Comparison of ENCODE assay signal across 11 mouse cellular contexts in the genomic region with DNA sequence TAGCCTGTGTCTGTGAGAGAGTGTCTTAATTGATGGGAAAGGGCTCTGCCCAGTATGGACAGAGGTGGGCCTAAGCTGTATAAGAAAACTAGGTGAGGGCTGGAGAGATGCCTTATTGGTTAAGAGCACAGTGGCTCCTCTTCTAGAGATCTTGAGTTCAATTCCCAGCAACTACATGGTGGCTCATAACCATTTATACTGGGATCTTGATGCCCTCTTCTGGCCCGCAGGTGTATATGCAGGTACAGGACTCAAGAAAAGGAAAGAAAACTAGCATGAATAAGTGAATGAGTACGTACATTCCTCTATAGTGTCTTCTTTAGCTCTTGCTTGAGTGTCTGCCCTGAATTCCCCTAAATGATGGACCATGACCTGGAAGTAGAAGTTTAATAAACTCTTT. TPM values are rescaled to one million over a fixed set of nuclear protein-coding genes. Genes with fewer than 3 reads are reported as not detected.
A peak's percentile ranks its signal among the peaks of the same experiment; 100 is the strongest.
DNase-seq lines count a peak whose midpoint lies in the region; ATAC-seq and TF ChIP-seq lines count a peak whose summit lies in the region.
"Had no signal": no experiment of that assay in that cellular context is flagged by ENCODE, and none has a peak within 500 bp of the region (broad histone marks: within the 10 kb centered on the region; RNA-seq: fewer than 3 reads in every experiment).

No protein-coding gene starts in this region.

- no peak for ATAC-seq in kidney, postnatal 0 days (replicated peaks; ENCODE audit: low FRiP score, low read depth)
- ATAC-seq in kidney, embryonic 16.5 days (ENCODE audit: low FRiP score, low TSS enrichment), result no peak
- no peak for ATAC-seq in G1E (ENCODE audit: extremely low read depth, insufficient number of reproducible peaks, low FRiP score, poor library complexity, severe bottlenecking)
- no peak for ATAC-seq in liver, embryonic 14.5 days (ENCODE audit: insufficient read depth)

- H3K27me3 ChIP-seq in kidney, postnatal 0 days (ENCODE audit: insufficient read depth, low read length), result no peaks in the 10 kb centered on the region
- no peaks in the 10 kb centered on the region for H3K27me3 ChIP-seq in kidney, embryonic 16.5 days (ENCODE audit: insufficient read depth, low read length)
- no peaks in the 10 kb centered on the region for H3K27me3 ChIP-seq in G1E (ENCODE audit: insufficient read depth, low read length)
- H3K27me3 ChIP-seq in liver, embryonic 14.5 days (ENCODE audit: control insufficient read depth, insufficient read depth, low read length), result no peaks in the 10 kb centered on the region

- WGBS in kidney, postnatal 0 days, result 92% methylated on average over 2 of the region's 2 CpGs
- WGBS in kidney, embryonic 16.5 days, result 90% methylated on average over 2 of the region's 2 CpGs
- WGBS in liver, embryonic 14.5 days (ENCODE audit: insufficient replicate concordance), result 75% methylated on average over 2 of the region's 2 CpGs

- no peak for TF ChIP-seq EP300 in liver, embryonic 14.5 days (IDR thresholded peaks at IDR 0.05; ENCODE audit: low read depth)

- H3K4me3 ChIP-seq in kidney, postnatal 0 days (replicated peaks; ENCODE audit: low read depth, low read length), result no peak overlapping the region
- H3K4me3 ChIP-seq in kidney, embryonic 16.5 days (ENCODE audit: low read length), result no peak overlapping the region
- H3K4me3 ChIP-seq in G1E (ENCODE audit: low read depth, low read length), result no peak overlapping the region
- no peak overlapping the region for H3K4me3 ChIP-seq in liver, embryonic 14.5 days (ENCODE audit: insufficient read depth in 1 of 2, low read depth in 2 of 2, low read length in 2 of 2)
- H3K4me3 ChIP-seq: myocyte had no signal

- no peaks in the 10 kb centered on the region for H3K4me1 ChIP-seq in kidney, postnatal 0 days (replicated peaks; ENCODE audit: insufficient read depth, low read length)
- H3K4me1 ChIP-seq in kidney, embryonic 16.5 days (ENCODE audit: insufficient read depth, low read length), result no peaks in the 10 kb centered on the region
- peaks cover 10% of the 10 kb centered on the region; the same call in 1 of the 2 replicates for H3K4me1 ChIP-seq in G1E (ENCODE audit: insufficient read depth, low read depth, low read length)
- peaks cover under 1% of the 10 kb centered on the region in 2 experiments; a peak in 2 of 4 replicates for H3K4me1 ChIP-seq in liver, embryonic 14.5 days (replicated peaks; ENCODE audit: control insufficient read depth in 2 of 2, insufficient read depth in 2 of 2, low read length in 1 of 2)

- no peak overlapping the region for H3K4me2 ChIP-seq in kidney, postnatal 0 days (ENCODE audit: low read length)
- H3K4me2 ChIP-seq in kidney, embryonic 16.5 days (replicated peaks; ENCODE audit: low read depth, low read length), result no peak overlapping the region
- no peak overlapping the region for H3K4me2 ChIP-seq in liver, embryonic 14.5 days (ENCODE audit: low read depth)

- H3K9ac ChIP-seq in kidney, postnatal 0 days (ENCODE audit: low read depth, low read length), result no peak overlapping the region
- H3K9ac ChIP-seq in kidney, embryonic 16.5 days (replicated peaks; ENCODE audit: low read length), result no peak overlapping the region
- H3K9ac ChIP-seq in liver, embryonic 14.5 days (replicated peaks), result no peak overlapping the region

- H3K27ac ChIP-seq in kidney, postnatal 0 days, result no peak overlapping the region
- H3K27ac ChIP-seq in kidney, embryonic 16.5 days (ENCODE audit: low read length), result no peak overlapping the region
- no peak overlapping the region for H3K27ac ChIP-seq in liver, embryonic 14.5 days

- no peak for DNase-seq in kidney, postnatal 0 days (ENCODE audit: low spot score)
- peak; percentile 57 for DNase-seq in A20 (ENCODE audit: low read depth, low spot score)
- DNase-seq in G1E (ENCODE audit: low spot score), result no peak
- DNase-seq in liver, embryonic 14.5 days (ENCODE audit: low read depth in 3 of 3, low spot score in 3 of 3), result no peak
- DNase-seq in urinary bladder, postnatal 10 days (ENCODE audit: low spot score), result no peak
- DNase-seq in frontal cortex, postnatal 10 days (ENCODE audit: low spot score in 2 of 2), result no peak
- DNase-seq in heart, adult 18-20 months, result no peak
- DNase-seq: kidney, adult 11 months; lung, postnatal 14 days had no signal

- no peaks in the 10 kb centered on the region for H3K9me3 ChIP-seq in kidney, postnatal 0 days (replicated peaks; ENCODE audit: low read length)
- H3K9me3 ChIP-seq in kidney, embryonic 16.5 days (ENCODE audit: low read length), result no peaks in the 10 kb centered on the region
- H3K9me3 ChIP-seq in G1E (replicated peaks), result no peaks in the 10 kb centered on the region
- no peaks in the 10 kb centered on the region for H3K9me3 ChIP-seq in liver, embryonic 14.5 days (ENCODE audit: control insufficient read depth, low read length)

- peaks cover 15% of the 10 kb centered on the region; the same call in 1 of the 2 replicates for H3K36me3 ChIP-seq in kidney, postnatal 0 days (ENCODE audit: insufficient read depth, low read length)
- peaks cover 37% of the 10 kb centered on the region for H3K36me3 ChIP-seq in kidney, embryonic 16.5 days (ENCODE audit: insufficient read depth, low read length)
- peaks cover 76% of the 10 kb centered on the region for H3K36me3 ChIP-seq in G1E (replicated peaks)
- peaks cover under 1% of the 10 kb centered on the region for H3K36me3 ChIP-seq in liver, embryonic 14.5 days (replicated peaks; ENCODE audit: control insufficient read depth, insufficient read depth, low read depth)

- TF ChIP-seq CTCF in kidney, postnatal 0 days (IDR thresholded peaks at IDR 0.05; ENCODE audit: low read depth), result peak; percentile 65
- peak; percentile 43; the same call in 1 of the 2 replicates for TF ChIP-seq CTCF in G1E (IDR thresholded peaks at IDR 0.05; ENCODE audit: low read depth, low read length)
- TF ChIP-seq CTCF in liver, embryonic 14.5 days (IDR thresholded peaks at IDR 0.05; ENCODE audit: low read depth), result peak; percentile 64

RNA-seq across cellular contexts. Expression of gene Pcbp1, which starts 15.5 kb away (rescaled TPM):
- 488 and 506 TPM in 2 replicates for polyA plus RNA-seq in kidney, postnatal 0 days (2015; fragmentation: Nextera tagmentation; extraction: Ambion mirVana)
- polyA plus RNA-seq in kidney, embryonic 16.5 days (2015; fragmentation: Nextera tagmentation; extraction: Ambion mirVana), result 195 and 234 TPM in 2 replicates
- 190 and 191 TPM in 2 replicates for total RNA-seq in G1E (2014; fragmentation: Nextera tagmentation)
- total RNA-seq in G1E (2017), result 94.9 and 101 TPM in 2 replicates
- 1,039 and 1,367 TPM in 2 replicates for polyA plus RNA-seq in G1E (2012)
- polyA plus RNA-seq in liver, embryonic 14.5 days (2012; rRNA removed), result 124 and 136 TPM in 2 replicates
- polyA plus RNA-seq in liver, embryonic 14.5 days (2014; fragmentation: Nextera tagmentation; extraction: Ambion mirVana), result 188 and 220 TPM in 2 replicates
- total RNA-seq in heart, adult 18-20 months (2021), result 100 to 1,000 TPM; 142 to 150 TPM
